Mouse (Mus musculus) midbrain, embryonic 11.5 days (tissue): Measurements from ENCODE around the gene Slc7a7. TPM values are rescaled to one million over a fixed set of nuclear protein-coding genes. Genes with fewer than 3 reads are reported as not detected.
"Not testable (repeated sequence)": the region's sequence is repeated elsewhere in the genome, so short reads cannot be mapped to it uniquely, and the experiment has no call there.

Experiments used
- ATAC-seq: fragments of 200-750 bp; cut with Nextera tagmentation; 2 replicates; pipeline ENCODE4 v1.8.0; 2017; ENCODE audit warnings: moderate TSS enrichment, moderate library complexity; ENCODE audit not compliant: low FRiP score
- DNase-seq: peaks from one replicate; pipeline ENCODE4 v3.0.0; 2015; ENCODE audit warnings: low spot score; ENCODE audit errors: missing footprints
- H3K27ac ChIP-seq: fragments of 300-500 bp; sonication (generic); 2 replicates; pipeline ENCODE4 v1.5.1; 2014; ENCODE audit warnings: low read depth, low read length
- H3K27me3 ChIP-seq: fragments of 300-500 bp; sonication (generic); 2 replicates; pipeline ENCODE4 v1.6.1; 2014; ENCODE audit warnings: mild to moderate bottlenecking, low read length, moderate library complexity, mixed read lengths; ENCODE audit not compliant: control insufficient read depth, insufficient read depth
- H3K36me3 ChIP-seq: fragments of 300-500 bp; sonication (generic); 2 replicates; pipeline ENCODE4 v1.6.1; 2014; ENCODE audit warnings: mild to moderate bottlenecking, low read length, moderate library complexity, mixed read lengths; ENCODE audit not compliant: control insufficient read depth, insufficient read depth
- H3K4me1 ChIP-seq: fragments of 300-500 bp; sonication (generic); 2 replicates; pipeline ENCODE4 v1.6.1; 2014; ENCODE audit warnings: low read length; ENCODE audit not compliant: control insufficient read depth, insufficient read depth
- H3K4me2 ChIP-seq: fragments of 300-500 bp; sonication (generic); 2 replicates; pipeline ENCODE4 v1.6.1; 2014; ENCODE audit warnings: mild to moderate bottlenecking, moderate library complexity
- H3K4me3 ChIP-seq: fragments of 300-500 bp; sonication (generic); 2 replicates; pipeline ENCODE4 v1.5.1; 2014; ENCODE audit warnings: low read depth, low read length
- H3K9ac ChIP-seq: fragments of 300-500 bp; sonication (generic); 2 replicates; pipeline ENCODE4 v1.6.1; 2014; ENCODE audit warnings: low read length
- H3K9me3 ChIP-seq: fragments of 300-500 bp; sonication (generic); 2 replicates; pipeline ENCODE4 v1.6.1; 2016; ENCODE audit warnings: low read length; ENCODE audit not compliant: control insufficient read depth
- WGBS: fragments of 180-500 bp; shearing (Covaris S2); extraction: QIAGEN DNeasy Blood & Tissue Kit; methylation state at CpG from one replicate; pipeline ENCODE4 v1.1.7; 2014; 5-methylcytosine and 5-hydroxymethylcytosine counted together
- polyA plus RNA-seq: library from polyadenylated mRNA; unstranded; fragments of >200 nt; fragmentation: Nextera tagmentation; extraction: Ambion mirVana; gene quantifications from 2 replicates; pipeline ENCODE4 v1.2.1, GENCODE M21; 2014

Gene Slc7a7
- polyA plus RNA-seq, 1 experiment from 2014 or later, result 4.7 TPM

GRCm38 (mm10) chr14:54360577-54361340 lies 56.8 kb downstream of the Slc7a7 start, which contains the start of gene Oxa1l:
Gene Oxa1l (plus strand): TSS chr14:54360834.
- peaks cover 6% of the 10 kb centered on the region for H3K4me1 ChIP-seq
- peak within 1 kb of the TSS; percentile 54; the same call in 1 of the 2 replicates for H3K27ac ChIP-seq
- H3K36me3 ChIP-seq, result peaks cover 7% of the 10 kb centered on the region; the same call in 1 of the 2 replicates
- WGBS, result under 1% methylated on average over 48 of the region's 48 CpGs
- H3K4me3 ChIP-seq, result peak within 1 kb of the TSS; percentile 85
- ATAC-seq (peak; percentile 91), DNase-seq (peak; percentile 100)
- H3K9ac ChIP-seq, result peak within 1 kb of the TSS; percentile 92
- H3K4me2 ChIP-seq, result peak within 1 kb of the TSS; percentile 49
- no peaks in the 10 kb centered on the region for H3K9me3 ChIP-seq
- no peaks in the 10 kb centered on the region for H3K27me3 ChIP-seq

- WGBS, result 46% methylated on average over 1 of the region's 1 CpGs
- DNase-seq (peak; percentile 69), ATAC-seq (no peak)
- no peak overlapping the region for H3K4me3 ChIP-seq
- no peak overlapping the region for H3K4me2 ChIP-seq
- no peaks in the 10 kb centered on the region for H3K9me3 ChIP-seq
- H3K36me3 ChIP-seq, result no peaks in the 10 kb centered on the region
- no peak overlapping the region for H3K27ac ChIP-seq
- no peaks in the 10 kb centered on the region for H3K4me1 ChIP-seq
- H3K9ac ChIP-seq, result no peak overlapping the region
- H3K27me3 ChIP-seq, result no peaks in the 10 kb centered on the region
These were observed 63.2 kb downstream of the Slc7a7 start for GRCm38 (mm10) chr14:54354406-54354805.

GRCm38 (mm10) chr14:54352314-54352713 lies 65.3 kb downstream of the Slc7a7 start:
- Histone ChIP-seq H3K9me3 (no peaks in the 10 kb centered on the region), H3K36me3 (no peaks in the 10 kb centered on the region), H3K27me3 (no peaks in the 10 kb centered on the region), H3K4me2 (no peak overlapping the region), H3K27ac (no peak overlapping the region), H3K9ac (no peak overlapping the region), H3K4me1 (no peaks in the 10 kb centered on the region), H3K4me3 (no peak overlapping the region)
- DNase-seq (no peak), ATAC-seq (no peak)
- WGBS, result 91% methylated on average over 8 of the region's 8 CpGs

GRCm38 (mm10) chr14:54350773-54351541 lies 66.6 kb downstream of the Slc7a7 start:
- not testable (repeated sequence) for H3K4me1 ChIP-seq, H3K27ac ChIP-seq, H3K4me2 ChIP-seq, H3K9ac ChIP-seq, H3K9me3 ChIP-seq, DNase-seq, ATAC-seq, H3K36me3 ChIP-seq, H3K4me3 ChIP-seq, H3K27me3 ChIP-seq
- WGBS, result 93% methylated on average over 16 of the region's 16 CpGs

- not testable (repeated sequence) for H3K27me3 ChIP-seq, DNase-seq, H3K27ac ChIP-seq, H3K4me2 ChIP-seq, H3K9me3 ChIP-seq, H3K4me1 ChIP-seq, H3K4me3 ChIP-seq, ATAC-seq, H3K9ac ChIP-seq, H3K36me3 ChIP-seq
- 35% methylated on average over 2 of the region's 2 CpGs for WGBS
These were observed 75.8 kb downstream of the Slc7a7 start for GRCm38 (mm10) chr14:54341807-54342206.

- H3K9ac ChIP-seq, result no peak overlapping the region
- ATAC-seq, result no peak
- 57% methylated on average over 7 of the region's 7 CpGs for WGBS
These were observed 76.7 kb downstream of the Slc7a7 start for GRCm38 (mm10) chr14:54340836-54341235.

GRCm38 (mm10) chr14:54333452-54334189 lies 84.0 kb downstream of the Slc7a7 start:
- Histone ChIP-seq H3K4me1 (no peaks in the 10 kb centered on the region), H3K9me3 (no peaks in the 10 kb centered on the region), H3K27ac (no peak overlapping the region), H3K9ac (no peak overlapping the region), H3K36me3 (no peaks in the 10 kb centered on the region), H3K4me2 (no peak overlapping the region), H3K27me3 (no peaks in the 10 kb centered on the region), H3K4me3 (no peak overlapping the region)
- 85% methylated on average over 8 of the region's 8 CpGs for WGBS
- DNase-seq, result no peak
- no peak for ATAC-seq

More at GRCm38 (mm10) chr14:54340836-54341235, 76.7 kb downstream of the Slc7a7 start:
- Histone ChIP-seq H3K4me1 (no peaks in the 10 kb centered on the region), H3K9me3 (no peaks in the 10 kb centered on the region), H3K27me3 (no peaks in the 10 kb centered on the region), H3K4me3 (no peak overlapping the region), H3K4me2 (no peak overlapping the region), H3K27ac (no peak overlapping the region), H3K36me3 (no peaks in the 10 kb centered on the region)
- no peak for DNase-seq

- Histone ChIP-seq H3K4me2 (no peak overlapping the region), H3K9ac (no peak overlapping the region), H3K4me1 (no peaks in the 10 kb centered on the region), H3K9me3 (no peaks in the 10 kb centered on the region), H3K27me3 (no peaks in the 10 kb centered on the region), H3K27ac (no peak overlapping the region; the same call in 1 of the 2 replicates), H3K4me3 (no peak overlapping the region), H3K36me3 (no peaks in the 10 kb centered on the region)
- 61% methylated on average over 5 of the region's 5 CpGs for whole genome bisulfite sequencing
- no peak for DNase-seq
- peak; percentile 67; the same call in 1 of the 2 replicates for ATAC-seq
These were observed 85.2 kb downstream of the Slc7a7 start for GRCm38 (mm10) chr14:54332176-54333074.
